Mouse (Mus musculus): ENCODE measurements around the gene Ptpro. TPM values are rescaled to one million over a fixed set of nuclear protein-coding genes. Genes with fewer than 3 reads are reported as not detected.

Gene Ptpro
- total and polyA plus RNA-seq, 3 experiments = 0.05 TPM; not detected in 2

- peaks cover 58% of the 10 kb centered on the region for H3K9me3 ChIP-seq (replicated peaks)
- ATAC-seq (ENCODE audit: extremely low read depth, insufficient number of reproducible peaks, low FRiP score, poor library complexity, severe bottlenecking) = no peak
- no peak for DNase-seq (ENCODE audit: low spot score)
- no peak overlapping the region for H3K4me3 ChIP-seq (ENCODE audit: low read depth, low read length)
- no peak for TF ChIP-seq GATA1 (IDR thresholded peaks at IDR 0.05; ENCODE audit: borderline replicate concordance, low read length)
- H3K27me3 ChIP-seq (ENCODE audit: insufficient read depth, low read length) = no peaks in the 10 kb centered on the region
- H3K4me1 ChIP-seq (ENCODE audit: insufficient read depth, low read depth, low read length) = no peaks in the 10 kb centered on the region
- no peaks in the 10 kb centered on the region for H3K36me3 ChIP-seq (replicated peaks)
These were observed 230.8 kb downstream of the Ptpro start for GRCm38 (mm10) chr6:137482891-137483290.

GRCm38 (mm10) chr6:137487443-137487842, 235.3 kb downstream of the Ptpro start:
- peaks cover 61% of the 10 kb centered on the region for H3K9me3 ChIP-seq (replicated peaks)
- DNase-seq (ENCODE audit: low spot score) (no peak), ATAC-seq (ENCODE audit: extremely low read depth, insufficient number of reproducible peaks, low FRiP score, poor library complexity, severe bottlenecking) (no peak)
- TF ChIP-seq TAL1 (conservative IDR thresholded peaks at IDR 0.05; ENCODE audit: low read depth, low read length) (no peak), GATA1 (IDR thresholded peaks at IDR 0.05; ENCODE audit: borderline replicate concordance, low read length) (no peak), POLR2AphosphoS5 (IDR thresholded peaks at IDR 0.05; ENCODE audit: insufficient replicate concordance, low read depth, low read length) (no peak), CTCF (IDR thresholded peaks at IDR 0.05; ENCODE audit: low read depth, low read length) (no peak), GATA2 (IDR thresholded peaks at IDR 0.05; ENCODE audit: borderline replicate concordance, low read depth, low read length) (no peak)
- H3K27me3 ChIP-seq (ENCODE audit: insufficient read depth, low read length) = no peaks in the 10 kb centered on the region
- H3K4me3 ChIP-seq (ENCODE audit: low read depth, low read length) = no peak overlapping the region
- H3K36me3 ChIP-seq (replicated peaks) = no peaks in the 10 kb centered on the region
- H3K4me1 ChIP-seq (ENCODE audit: insufficient read depth, low read depth, low read length) = no peaks in the 10 kb centered on the region

GRCm38 (mm10) chr6:137490115-137490514, 238.0 kb downstream of the Ptpro start:
- Histone ChIP-seq H3K4me3 (ENCODE audit: low read depth, low read length) (no peak overlapping the region), H3K27me3 (ENCODE audit: insufficient read depth, low read length) (no peaks in the 10 kb centered on the region), H3K4me1 (ENCODE audit: insufficient read depth, low read depth, low read length) (no peaks in the 10 kb centered on the region), H3K9me3 (replicated peaks) (peaks cover 52% of the 10 kb centered on the region), H3K36me3 (replicated peaks) (no peaks in the 10 kb centered on the region)
- no peak for ATAC-seq (ENCODE audit: extremely low read depth, insufficient number of reproducible peaks, low FRiP score, poor library complexity, severe bottlenecking)
- TF ChIP-seq GATA1 (IDR thresholded peaks at IDR 0.05; ENCODE audit: borderline replicate concordance, low read length) = no peak
- TF ChIP-seq POLR2AphosphoS5 (IDR thresholded peaks at IDR 0.05; ENCODE audit: insufficient replicate concordance, low read depth, low read length) = no peak
- no peak for TF ChIP-seq TAL1 (conservative IDR thresholded peaks at IDR 0.05; ENCODE audit: low read depth, low read length)
- no peak for TF ChIP-seq GATA2 (IDR thresholded peaks at IDR 0.05; ENCODE audit: borderline replicate concordance, low read depth, low read length)
- no peak for TF ChIP-seq CTCF (IDR thresholded peaks at IDR 0.05; ENCODE audit: low read depth, low read length)
- DNase-seq (ENCODE audit: low spot score) = no peak

GRCm38 (mm10) chr6:137491659-137492058, 239.5 kb downstream of the Ptpro start:
- Histone ChIP-seq H3K36me3 (replicated peaks) (no peaks in the 10 kb centered on the region), H3K4me3 (ENCODE audit: low read depth, low read length) (no peak overlapping the region), H3K4me1 (ENCODE audit: insufficient read depth, low read depth, low read length) (no peaks in the 10 kb centered on the region), H3K9me3 (replicated peaks) (peaks cover 48% of the 10 kb centered on the region), H3K27me3 (ENCODE audit: insufficient read depth, low read length) (no peaks in the 10 kb centered on the region)
- no peak for DNase-seq (ENCODE audit: low spot score)
- ATAC-seq (ENCODE audit: extremely low read depth, insufficient number of reproducible peaks, low FRiP score, poor library complexity, severe bottlenecking) = no peak
- TF ChIP-seq GATA2 (IDR thresholded peaks at IDR 0.05; ENCODE audit: borderline replicate concordance, low read depth, low read length) (no peak), GATA1 (IDR thresholded peaks at IDR 0.05; ENCODE audit: borderline replicate concordance, low read length) (no peak), CTCF (IDR thresholded peaks at IDR 0.05; ENCODE audit: low read depth, low read length) (no peak), POLR2AphosphoS5 (IDR thresholded peaks at IDR 0.05; ENCODE audit: insufficient replicate concordance, low read depth, low read length) (no peak), TAL1 (conservative IDR thresholded peaks at IDR 0.05; ENCODE audit: low read depth, low read length) (no peak)

- DNase-seq (ENCODE audit: low spot score) = no peak
- TF ChIP-seq CTCF (IDR thresholded peaks at IDR 0.05; ENCODE audit: low read depth, low read length) = no peak
- no peak for TF ChIP-seq POLR2AphosphoS5 (IDR thresholded peaks at IDR 0.05; ENCODE audit: insufficient replicate concordance, low read depth, low read length)
- no peak for TF ChIP-seq GATA1 (IDR thresholded peaks at IDR 0.05; ENCODE audit: borderline replicate concordance, low read length)
- TF ChIP-seq TAL1 (conservative IDR thresholded peaks at IDR 0.05; ENCODE audit: low read depth, low read length) = no peak
- no peak for TF ChIP-seq GATA2 (IDR thresholded peaks at IDR 0.05; ENCODE audit: borderline replicate concordance, low read depth, low read length)
- Histone ChIP-seq H3K9me3 (replicated peaks) (peaks cover 52% of the 10 kb centered on the region), H3K36me3 (replicated peaks) (no peaks in the 10 kb centered on the region), H3K4me3 (ENCODE audit: low read depth, low read length) (no peak overlapping the region), H3K27me3 (ENCODE audit: insufficient read depth, low read length) (no peaks in the 10 kb centered on the region), H3K4me1 (ENCODE audit: insufficient read depth, low read depth, low read length) (no peaks in the 10 kb centered on the region)
- no peak for ATAC-seq (ENCODE audit: extremely low read depth, insufficient number of reproducible peaks, low FRiP score, poor library complexity, severe bottlenecking)
These were observed 240.5 kb downstream of the Ptpro start for GRCm38 (mm10) chr6:137492582-137492981.

GRCm38 (mm10) chr6:137493211-137494135, 241.4 kb downstream of the Ptpro start:
- DNase-seq (ENCODE audit: low spot score) (no peak), ATAC-seq (ENCODE audit: extremely low read depth, insufficient number of reproducible peaks, low FRiP score, poor library complexity, severe bottlenecking) (no peak)
- no peak for TF ChIP-seq CTCF (IDR thresholded peaks at IDR 0.05; ENCODE audit: low read depth, low read length)
- no peak for TF ChIP-seq POLR2AphosphoS5 (IDR thresholded peaks at IDR 0.05; ENCODE audit: insufficient replicate concordance, low read depth, low read length)
- no peak for TF ChIP-seq TAL1 (conservative IDR thresholded peaks at IDR 0.05; ENCODE audit: low read depth, low read length)
- Histone ChIP-seq H3K27me3 (ENCODE audit: insufficient read depth, low read length) (no peaks in the 10 kb centered on the region), H3K36me3 (replicated peaks) (no peaks in the 10 kb centered on the region), H3K4me3 (ENCODE audit: low read depth, low read length) (no peak overlapping the region), H3K9me3 (replicated peaks) (peaks cover 52% of the 10 kb centered on the region), H3K4me1 (ENCODE audit: insufficient read depth, low read depth, low read length) (no peaks in the 10 kb centered on the region)
